8 mouse cellular contexts compared by ENCODE assay signal in the genomic region with DNA sequence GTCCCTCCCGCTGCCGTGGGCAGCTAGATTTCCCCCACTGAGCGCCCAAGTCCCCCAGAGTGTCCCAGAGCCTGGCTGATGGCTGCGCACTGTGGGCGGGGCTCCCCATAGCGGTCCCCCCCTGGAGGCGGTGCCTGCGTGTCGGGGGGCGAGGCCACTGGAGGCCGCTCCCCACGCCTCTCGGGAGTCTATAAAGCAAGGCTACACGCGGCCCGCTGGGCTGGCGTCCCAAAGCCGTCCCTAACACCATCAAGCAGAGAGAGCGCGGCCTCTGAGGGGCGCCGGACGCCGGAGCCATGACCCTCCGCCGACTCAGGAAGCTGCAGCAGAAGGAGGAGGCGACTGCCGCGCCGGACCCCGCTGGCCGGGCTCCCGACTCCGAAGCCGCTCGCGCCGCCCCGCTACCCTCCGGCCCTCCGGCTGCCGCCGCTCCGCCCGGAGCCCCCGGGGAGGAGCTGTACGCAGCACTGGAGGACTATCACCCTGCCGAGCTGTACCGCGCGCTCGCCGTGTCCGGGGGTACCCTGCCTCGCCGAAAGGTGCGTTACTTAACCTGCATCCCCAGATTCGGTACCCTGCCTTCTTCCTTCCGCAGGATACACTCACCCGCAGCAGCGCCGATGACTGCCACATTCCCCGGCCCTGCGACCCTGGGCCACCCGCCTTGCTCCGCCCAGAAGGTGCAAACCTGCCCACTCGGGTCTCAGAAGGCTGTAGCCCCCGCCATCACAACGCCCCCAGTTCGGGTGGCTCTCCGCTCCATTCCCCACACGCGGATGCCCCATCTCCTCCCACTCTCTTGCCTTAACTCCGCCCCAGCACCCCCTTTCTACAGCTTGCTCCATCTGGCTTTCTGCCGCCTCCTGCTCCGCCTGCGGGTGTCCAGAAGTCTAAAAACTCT. TPM values are rescaled to one million over a fixed set of nuclear protein-coding genes. Genes with fewer than 3 reads are reported as not detected.
DNase-seq lines count a peak whose midpoint lies in the region; ATAC-seq and TF ChIP-seq lines count a peak whose summit lies in the region.

A gene (plus strand): TSS at position 183 of the 901 bp plus-strand sequence.

- ATAC-seq in cerebellum, adult (ENCODE audit: insufficient number of reproducible peaks, low FRiP score, low TSS enrichment), result peak; percentile 71
- peak; percentile 87 for ATAC-seq in forebrain, postnatal 0 days
- peak; percentile 87 for ATAC-seq in lung, embryonic 14.5 days (ENCODE audit: insufficient read depth)
- ATAC-seq in neutrophil, adult 5-6 weeks (ENCODE audit: extremely low read depth, insufficient number of reproducible peaks, low FRiP score, poor library complexity, severe bottlenecking), result peak; percentile 61

- peaks cover 0 to 9% of the 10 kb centered on the region in 2 experiments for H3K36me3 ChIP-seq in CH12.LX (replicated peaks in 1 of 2; ENCODE audit: control insufficient read depth in 1 of 2, insufficient read depth in 1 of 2, low read length in 1 of 2)
- 0 out of 2 replicates have a peak, but pooled peaks cover 3% of the 10 kb centered on the region for H3K36me3 ChIP-seq in forebrain, postnatal 0 days (ENCODE audit: insufficient read depth)
- peaks cover 17% of the 10 kb centered on the region for H3K36me3 ChIP-seq in lung, embryonic 14.5 days (ENCODE audit: insufficient read depth)

- no peak for TF ChIP-seq EP300 in CH12.LX (IDR thresholded peaks at IDR 0.05; ENCODE audit: low read length)

- dilution Hi-C loops in CH12.LX (cut with MboI; ENCODE audit: extremely low pct_ligation_motif_present, extremely low pct_unique_long_range_greater_than_20kb, low sequenced_read_pairs), result no loop called here

- H3K27me3 ChIP-seq in CH12.LX (replicated peaks), result peaks cover 61% of the 10 kb centered on the region
- no peaks in the 10 kb centered on the region for H3K27me3 ChIP-seq in forebrain, postnatal 0 days (ENCODE audit: insufficient read depth, low read length)
- 0 out of 2 replicates have a peak, but pooled peaks cover 5% of the 10 kb centered on the region for H3K27me3 ChIP-seq in lung, embryonic 14.5 days (ENCODE audit: insufficient read depth, low read length)

- in situ Hi-C loops in CH12.LX (cut with MboI; ENCODE audit: low pct_ligation_motif_present, low pct_unique_long_range_greater_than_20kb, low sequenced_read_pairs), result no loop called here

- peak; percentile 94 for TF ChIP-seq POLR2A in CH12.LX (IDR thresholded peaks at IDR 0.05; ENCODE audit: low read depth, low read length)

- peak; percentile 73 for DNase-seq in CH12.LX (ENCODE audit: extremely low read depth)
- peak; percentile 85 for DNase-seq in forebrain, postnatal 0 days
- peak; percentile 94 for DNase-seq in heart, postnatal 36 days
- peak; percentile 84 to 88 for DNase-seq in layer of hippocampus, adult 8-10 months (ENCODE audit: low spot score in 2 of 2)
- peak; percentile 97 for DNase-seq in lung, embryonic 14.5 days
- DNase-seq in testis, postnatal 14 days (ENCODE audit: low spot score), result peak; percentile 71

- H3K4me1 ChIP-seq in CH12.LX (ENCODE audit: control insufficient read depth in 1 of 2, insufficient read depth in 2 of 2), result peaks cover 8 to 62% of the 10 kb centered on the region in 2 experiments
- H3K4me1 ChIP-seq in forebrain, postnatal 0 days (ENCODE audit: insufficient read depth), result peaks cover 5% of the 10 kb centered on the region; the same call in 1 of the 2 replicates
- peaks cover 30% of the 10 kb centered on the region for H3K4me1 ChIP-seq in lung, embryonic 14.5 days (ENCODE audit: insufficient read depth)

- H3K9me3 ChIP-seq in CH12.LX (replicated peaks; ENCODE audit: low read length), result no peaks in the 10 kb centered on the region
- no peaks in the 10 kb centered on the region for H3K9me3 ChIP-seq in forebrain, postnatal 0 days (ENCODE audit: low read length)
- no peaks in the 10 kb centered on the region for H3K9me3 ChIP-seq in lung, embryonic 14.5 days (ENCODE audit: low read depth, low read length)

- H3K4me3 ChIP-seq in CH12.LX (replicated peaks in 1 of 3; ENCODE audit: low read depth in 2 of 3, low read length in 2 of 3, poor library complexity in 1 of 3), result peak within 1 kb of the TSS; percentile 60 to 73 (median 61)
- peak within 1 kb of the TSS; percentile 79 for H3K4me3 ChIP-seq in forebrain, postnatal 0 days (ENCODE audit: low read depth, low read length)
- H3K4me3 ChIP-seq in lung, embryonic 14.5 days (ENCODE audit: low read depth, low read length), result peak within 1 kb of the TSS; percentile 88

- H3K4me2 ChIP-seq in CH12.LX (ENCODE audit: insufficient read depth, low read depth, poor library complexity, severe bottlenecking), result peak within 1 kb of the TSS; percentile 79
- peak within 1 kb of the TSS; percentile 94 for H3K4me2 ChIP-seq in forebrain, postnatal 0 days (ENCODE audit: low read depth)
- peak within 1 kb of the TSS; percentile 82 for H3K4me2 ChIP-seq in lung, embryonic 14.5 days

- intact Hi-C loops in heart, postnatal 36 days (cut with DNase I), result loop anchor here (1.0 kb wide), 1 partner anchor 59 kb away; no protein-coding TSS in a partner anchor

- TF ChIP-seq CTCF in CH12.LX (conservative IDR thresholded peaks at IDR 0.05 in 1 of 2, IDR thresholded peaks at IDR 0.05 in 1 of 2; ENCODE audit: low read depth in 2 of 2, low read length in 2 of 2), result peak in 1 of 2 experiments; percentile 22; a peak in 1 of 4 replicates
- no peak for TF ChIP-seq CTCF in forebrain, postnatal 0 days (IDR thresholded peaks at IDR 0.05; ENCODE audit: low read depth)
- no peak; the same call in 1 of the 2 replicates for TF ChIP-seq CTCF in lung, embryonic 14.5 days (IDR thresholded peaks at IDR 0.05; ENCODE audit: low read depth)

- WGBS in forebrain, postnatal 0 days, result under 1% methylated on average over 62 of the region's 77 CpGs
- WGBS in lung, embryonic 14.5 days, result under 1% methylated on average over 64 of the region's 77 CpGs

- H3K27ac ChIP-seq in CH12.LX (ENCODE audit: insufficient read depth, low read depth), result no peak within 1 kb of the TSS
- no peak within 1 kb of the TSS for H3K27ac ChIP-seq in forebrain, postnatal 0 days (ENCODE audit: low read depth, low read length)
- H3K27ac ChIP-seq in lung, embryonic 14.5 days (ENCODE audit: low read depth), result peak within 1 kb of the TSS; percentile 91

- peak within 1 kb of the TSS; percentile 47; the same call in 1 of the 2 replicates for H3K9ac ChIP-seq in CH12.LX (ENCODE audit: insufficient read depth, low read depth)
- peak within 1 kb of the TSS; percentile 72 for H3K9ac ChIP-seq in forebrain, postnatal 0 days
- peak within 1 kb of the TSS; percentile 87 for H3K9ac ChIP-seq in lung, embryonic 14.5 days

- H3K79me2 ChIP-seq in CH12.LX (replicated peaks; ENCODE audit: control insufficient read depth, extremely low read depth, insufficient read depth, poor library complexity, severe bottlenecking), result no peaks in the 10 kb centered on the region

- TF ChIP-seq RAD21 in CH12.LX (IDR thresholded peaks at IDR 0.05; ENCODE audit: low read depth, low read length), result no peak

TF ChIP-seq in CH12.LX, 34 proteins besides CTCF, POLR2A, EP300 and RAD21:
- TF ChIP-seq TCF12 (IDR thresholded peaks at IDR 0.05; ENCODE audit: low read depth, low read length) (peak; percentile 79), CHD1 (IDR thresholded peaks at IDR 0.05; ENCODE audit: low read depth, low read length) (no peak), POLR2AphosphoS2 (IDR thresholded peaks at IDR 0.05; ENCODE audit: low read depth, low read length) (no peak), RCOR1 (conservative IDR thresholded peaks at IDR 0.05; ENCODE audit: low read depth, low read length) (no peak), JUN (IDR thresholded peaks at IDR 0.05; ENCODE audit: insufficient read depth, low read depth, low read length) (no peak), UBTF (IDR thresholded peaks at IDR 0.05; ENCODE audit: low read depth, low read length) (peak; percentile 78; the same call in 1 of the 2 replicates), MAX (IDR thresholded peaks at IDR 0.05; ENCODE audit: low read length) (no peak), MAFK (IDR thresholded peaks at IDR 0.05; ENCODE audit: insufficient replicate concordance, low read length) (no peak), MAZ (IDR thresholded peaks at IDR 0.05; ENCODE audit: low read depth, low read length) (peak; percentile 77), ZMIZ1 (IDR thresholded peaks at IDR 0.05; ENCODE audit: low read depth, low read length) (peak; percentile 86; the same call in 1 of the 2 replicates), JUND (conservative IDR thresholded peaks at IDR 0.05; ENCODE audit: low read depth, low read length) (no peak), NELFE (IDR thresholded peaks at IDR 0.05; ENCODE audit: low read depth, low read length) (peak; percentile 77), MEF2A (IDR thresholded peaks at IDR 0.05; ENCODE audit: borderline replicate concordance, low read depth, low read length) (no peak), TBP (conservative IDR thresholded peaks at IDR 0.05; ENCODE audit: low read depth, low read length) (peak; percentile 92), MXI1 (IDR thresholded peaks at IDR 0.05; ENCODE audit: low read depth, low read length) (peak; percentile 57; the same call in 1 of the 2 replicates)

RNA-seq across cellular contexts. Expression of the gene that starts here (rescaled TPM):
- total RNA-seq in CH12.LX (2012; rRNA removed) (2.9 and 6.7 TPM in 2 replicates), CH12.LX (2014; rRNA removed) (1.4 and 2.3 TPM in 2 replicates)
- 2.4 TPM in 2 replicates for polyA plus RNA-seq in CH12.LX (2012; ENCODE audit: insufficient read length, low read depth)
- 8.8 and 11.1 TPM in 2 replicates for total RNA-seq in forebrain, postnatal 0 days (2014; rRNA removed)
- polyA plus RNA-seq in forebrain, postnatal 0 days (2015; fragmentation: Nextera tagmentation; extraction: Ambion mirVana), result 3.3 and 3.4 TPM in 2 replicates
- total RNA-seq in heart, postnatal 36 days (2021), result 10 to 100 TPM; 10.7 to 12.0 TPM
- total RNA-seq in layer of hippocampus, adult 8-10 months (2022), result 10 to 100 TPM; 57.6 to 64.4 (median 61.9) TPM
- 7.8 and 10.4 TPM in 2 replicates for polyA plus RNA-seq in lung, embryonic 14.5 days (2014; fragmentation: Nextera tagmentation; extraction: Ambion mirVana)
- 0.81 and 0.98 TPM in 2 replicates for total RNA-seq in neutrophil, adult 5-6 weeks (2017)

Comparison
In these comparisons a context has a peak if more than half of its experiments do, and no peak if none do; other contexts are left out.
1. Peak in ATAC-seq in neutrophil, adult 5-6 weeks; RNA of the gene not detected or under 1 TPM.